Mouse (Mus musculus): ENCODE results near the gene Arhgef2.
A peak's percentile ranks its signal among the peaks of the same experiment; 100 is the strongest.
"Not testable (repeated sequence)": the region's sequence is repeated elsewhere in the genome, so short reads cannot be mapped to it uniquely, and the experiment has no call there.

- TF ChIP-seq MYOG (IDR thresholded peaks at IDR 0.05; ENCODE audit: control insufficient read depth in 1 of 3, insufficient read depth in 1 of 3, insufficient read length in 2 of 3, low read depth in 2 of 3) (peak in 1 of 3 experiments; percentile 11), MYOD1 (IDR thresholded peaks at IDR 0.05; ENCODE audit: control insufficient read depth in 1 of 3, insufficient read length in 2 of 3, low read depth in 2 of 3) (peak in 1 of 3 experiments; percentile 59)
- not testable (repeated sequence) for TF ChIP-seq POLR2A (IDR thresholded peaks at IDR 0.05; ENCODE audit: insufficient read length, low read depth); E2F4 (IDR thresholded peaks at IDR 0.05; ENCODE audit: insufficient read depth); MAX (IDR thresholded peaks at IDR 0.05; ENCODE audit: low read depth); TCF12 (IDR thresholded peaks at IDR 0.05; ENCODE audit: insufficient read depth, poor library complexity, severe bottlenecking); POLR2AphosphoS2 (IDR thresholded peaks at IDR 0.05; ENCODE audit: insufficient read length, low read depth)
Observed at GRCm38 (mm10) chr3:88596547-88596946, 9.2 kb upstream of the Arhgef2 start.
